Mouse (Mus musculus): ENCODE measurements around the gene Syk. TPM values are rescaled to one million over a fixed set of nuclear protein-coding genes. Genes with fewer than 3 reads are reported as not detected.

Syk gene
- polyA plus RNA-seq, 1 experiment, result not detected

- TF ChIP-seq GATA1 (IDR thresholded peaks at IDR 0.05; ENCODE audit: low read length), result no peak
Observed at GRCm38 (mm10) chr13:52651383-52652252, 68.6 kb downstream of the Syk start.

- TF ChIP-seq GATA1 (IDR thresholded peaks at IDR 0.05; ENCODE audit: low read length), result no peak
Observed at GRCm38 (mm10) chr13:52652253-52652628, 69.3 kb downstream of the Syk start.

GRCm38 (mm10) chr13:52654081-52654829 lies 71.3 kb downstream of the Syk start:
- TF ChIP-seq GATA1 (IDR thresholded peaks at IDR 0.05; ENCODE audit: low read length), result no peak

GRCm38 (mm10) chr13:52654830-52655308 lies 71.9 kb downstream of the Syk start:
- TF ChIP-seq GATA1 (IDR thresholded peaks at IDR 0.05; ENCODE audit: low read length), result no peak

GRCm38 (mm10) chr13:52657966-52658365 lies 75.0 kb downstream of the Syk start:
- no peak for TF ChIP-seq GATA1 (IDR thresholded peaks at IDR 0.05; ENCODE audit: low read length)

- no peak for TF ChIP-seq GATA1 (IDR thresholded peaks at IDR 0.05; ENCODE audit: low read length)
Observed at GRCm38 (mm10) chr13:52658477-52658876, 75.5 kb downstream of the Syk start.

- no peak for TF ChIP-seq GATA1 (IDR thresholded peaks at IDR 0.05; ENCODE audit: low read length)
Observed at GRCm38 (mm10) chr13:52659171-52659665, 76.2 kb downstream of the Syk start.

- no peak for TF ChIP-seq GATA1 (IDR thresholded peaks at IDR 0.05; ENCODE audit: low read length)
Observed at GRCm38 (mm10) chr13:52669889-52670288, 86.9 kb downstream of the Syk start.

- no peak for TF ChIP-seq GATA1 (IDR thresholded peaks at IDR 0.05; ENCODE audit: low read length)
Observed at GRCm38 (mm10) chr13:52673272-52673671, 90.3 kb downstream of the Syk start.

GRCm38 (mm10) chr13:52673856-52674255 lies 90.9 kb downstream of the Syk start:
- TF ChIP-seq GATA1 (IDR thresholded peaks at IDR 0.05; ENCODE audit: low read length), result no peak

GRCm38 (mm10) chr13:52674839-52675238 lies 91.9 kb downstream of the Syk start:
- no peak for TF ChIP-seq GATA1 (IDR thresholded peaks at IDR 0.05; ENCODE audit: low read length)

- no peak for TF ChIP-seq GATA1 (IDR thresholded peaks at IDR 0.05; ENCODE audit: low read length)
Observed at GRCm38 (mm10) chr13:52675526-52676294, 92.7 kb downstream of the Syk start.

- no peak for TF ChIP-seq GATA1 (IDR thresholded peaks at IDR 0.05; ENCODE audit: low read length)
Observed at GRCm38 (mm10) chr13:52676671-52677445, 93.9 kb downstream of the Syk start.

GRCm38 (mm10) chr13:52679906-52680305 lies 96.9 kb downstream of the Syk start:
- no peak for TF ChIP-seq GATA1 (IDR thresholded peaks at IDR 0.05; ENCODE audit: low read length)

GRCm38 (mm10) chr13:52682107-52682506 lies 99.1 kb downstream of the Syk start:
- no peak for TF ChIP-seq GATA1 (IDR thresholded peaks at IDR 0.05; ENCODE audit: low read length)
